29 mouse cellular contexts compared by ENCODE assay signal in the genomic region with DNA sequence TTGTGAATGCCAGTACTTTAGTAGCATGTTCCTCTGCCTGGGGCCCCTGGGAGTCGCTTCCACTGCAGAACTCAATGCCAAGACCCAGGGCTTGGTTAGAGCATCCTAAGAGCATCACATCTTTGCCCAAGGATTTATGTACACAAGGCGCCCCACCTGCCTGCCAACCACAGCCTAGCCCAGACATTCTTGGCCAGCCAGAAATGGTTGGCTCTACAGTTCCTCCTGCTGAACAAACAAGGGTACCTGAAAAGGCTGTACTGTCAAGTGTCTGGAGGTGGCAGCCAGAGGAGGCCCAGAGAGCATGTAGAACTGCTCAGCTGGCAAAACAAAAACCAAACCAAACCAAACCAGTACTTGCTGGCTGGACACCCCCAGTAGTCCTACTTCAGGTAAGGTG. TPM values are rescaled to one million over a fixed set of nuclear protein-coding genes. Genes with fewer than 3 reads are reported as not detected.
"Had no signal": no experiment of that assay in that cellular context is flagged by ENCODE, and none has a peak within 500 bp of the region (broad histone marks: within the 10 kb centered on the region; RNA-seq: fewer than 3 reads in every experiment).

No protein-coding gene starts in this region.

- H3K4me2 ChIP-seq: limb, embryonic 13.5 days; liver, embryonic 12.5 days; liver, embryonic 15.5 days; midbrain, embryonic 12.5 days; midbrain, embryonic 15.5 days; neural tube, embryonic 12.5 days; neural tube, embryonic 15.5 days had no signal

- H3K27me3 ChIP-seq: limb, embryonic 13.5 days; liver, embryonic 12.5 days; liver, embryonic 15.5 days; midbrain, embryonic 12.5 days; midbrain, embryonic 15.5 days; neural tube, embryonic 12.5 days; neural tube, embryonic 15.5 days had no signal

- H3K4me1 ChIP-seq: limb, embryonic 10.5 days; limb, embryonic 13.5 days; midbrain, embryonic 12.5 days; midbrain, embryonic 15.5 days; neural tube, embryonic 12.5 days; neural tube, embryonic 15.5 days had no signal

- H3K27ac ChIP-seq: kidney, postnatal 0 days; layer of hippocampus, adult 2 months; limb, embryonic 10.5 days; limb, embryonic 13.5 days; liver, embryonic 12.5 days; liver, embryonic 15.5 days; midbrain, embryonic 12.5 days; midbrain, embryonic 15.5 days; neural tube, embryonic 12.5 days; neural tube, embryonic 15.5 days; stomach, postnatal 0 days had no signal

- DNase-seq: kidney, adult 18-20 months; kidney, adult 9 months; kidney, postnatal 25 days; layer of hippocampus, adult 9-11 months; liver; right cerebral cortex, adult 18-20 months; right cerebral cortex, postnatal 14 days; right cerebral cortex, postnatal 4 days; thymus, postnatal 25 days had no signal

- ATAC-seq: intestine, embryonic 16.5 days; liver, embryonic 12.5 days; midbrain, embryonic 15.5 days had no signal

- H3K9ac ChIP-seq: limb, embryonic 13.5 days; liver, embryonic 12.5 days; liver, embryonic 15.5 days; midbrain, embryonic 12.5 days; midbrain, embryonic 15.5 days; neural tube, embryonic 12.5 days; neural tube, embryonic 15.5 days had no signal

- H3K36me3 ChIP-seq: midbrain, embryonic 15.5 days; neural tube, embryonic 15.5 days had no signal

- H3K9me3 ChIP-seq: limb, embryonic 10.5 days; limb, embryonic 13.5 days; liver, embryonic 12.5 days; liver, embryonic 15.5 days; midbrain, embryonic 12.5 days; midbrain, embryonic 15.5 days; neural tube, embryonic 12.5 days; neural tube, embryonic 15.5 days had no signal

- H3K4me3 ChIP-seq: layer of hippocampus, adult 2 months; limb, embryonic 10.5 days; limb, embryonic 13.5 days; liver, embryonic 12.5 days; liver, embryonic 15.5 days; midbrain, embryonic 12.5 days; midbrain, embryonic 15.5 days; neural tube, embryonic 12.5 days; neural tube, embryonic 15.5 days had no signal

RNA-seq across cellular contexts. Expression of gene Trcg1, which starts 14.8 kb away (rescaled TPM):
- total RNA-seq: layer of hippocampus, adult 2 months; layer of hippocampus, postnatal 25 days; left cerebral cortex, adult 18-20 months; left cerebral cortex, postnatal 25 days; megakaryocyte progenitor cell, adult 5-6 weeks; megakaryocyte-erythroid progenitor cell, adult 5-6 weeks had no signal
- polyA plus RNA-seq: intestine, embryonic 16.5 days; large intestine, adult 2 months; limb, embryonic 10.5 days; limb, embryonic 13.5 days; liver, embryonic 12.5 days; liver, embryonic 15.5 days; midbrain, embryonic 12.5 days; midbrain, embryonic 15.5 days; neural tube, embryonic 12.5 days; neural tube, embryonic 15.5 days; stomach, embryonic 14.5 days; stomach, postnatal 0 days; thymus, postnatal 0 days had no signal
